Mouse (Mus musculus) induced T-regulatory cell, adult 2 months (primary cell): Measurements from ENCODE around the gene Cacybp.

Experiments used
- DNase-seq: peaks from one replicate; pipeline ENCODE4 v3.0.0-alpha.2; 2012; ENCODE audit warnings: low read depth

The Cacybp gene

GRCm38 (mm10) chr1:160212703-160213669 is at the start of gene Cacybp:
TSS of gene Cacybp (minus strand) at chr1:160212875.
- peak; percentile 99 for DNase-seq

DNA sequence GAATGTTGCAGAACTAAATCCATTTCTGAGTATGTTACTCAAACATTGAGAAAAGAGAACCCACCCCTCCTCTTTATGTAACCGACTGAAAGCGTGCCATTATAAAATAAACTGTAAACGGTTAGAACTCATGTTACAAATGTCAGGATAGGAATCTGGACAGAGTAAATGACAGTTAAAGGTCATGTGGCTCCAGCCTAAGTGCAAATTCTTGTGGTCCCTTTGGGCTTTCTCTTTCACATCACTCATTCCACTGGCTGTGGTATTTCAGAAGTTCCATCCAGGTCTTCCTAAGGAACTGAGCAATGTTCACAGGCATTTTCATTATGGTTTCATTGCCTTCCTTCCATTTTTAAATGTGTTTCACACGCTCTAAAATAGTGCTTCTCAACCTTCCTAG is 49.7 kb upstream of the Cacybp start:
- no peak for DNase-seq

GRCm38 (mm10) chr1:160261849-160262248 is 49.2 kb upstream of the Cacybp start:
- no peak for DNase-seq

DNA sequence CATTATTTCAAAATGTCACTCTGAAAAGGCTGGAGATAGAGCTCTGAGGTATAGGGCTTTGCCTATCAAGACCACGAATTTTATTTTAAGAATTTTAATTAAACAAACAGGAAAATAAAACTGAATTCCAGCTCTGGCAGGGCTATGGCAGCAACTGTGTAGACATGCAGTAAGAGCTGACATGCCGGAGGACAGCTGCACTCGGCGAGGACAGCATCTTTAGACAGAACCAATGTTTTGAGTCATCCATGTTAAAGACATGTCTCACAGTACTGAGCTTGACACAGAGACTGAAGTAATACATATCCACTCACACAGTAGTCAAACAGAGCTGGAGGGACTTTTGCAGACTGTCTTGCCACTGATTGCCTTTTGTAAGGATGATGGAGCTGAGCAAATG is 47.9 kb upstream of the Cacybp start:
- DNase-seq = no peak

- DNase-seq = no peak
These were observed 47.2 kb upstream of the Cacybp start for GRCm38 (mm10) chr1:160259884-160260283.

- peak; percentile 44 for DNase-seq
These were observed 40.4 kb upstream of the Cacybp start for GRCm38 (mm10) chr1:160253108-160253507.

GRCm38 (mm10) chr1:160251388-160252007 is 38.8 kb upstream of the Cacybp start:
- peak; percentile 33 for DNase-seq

DNA sequence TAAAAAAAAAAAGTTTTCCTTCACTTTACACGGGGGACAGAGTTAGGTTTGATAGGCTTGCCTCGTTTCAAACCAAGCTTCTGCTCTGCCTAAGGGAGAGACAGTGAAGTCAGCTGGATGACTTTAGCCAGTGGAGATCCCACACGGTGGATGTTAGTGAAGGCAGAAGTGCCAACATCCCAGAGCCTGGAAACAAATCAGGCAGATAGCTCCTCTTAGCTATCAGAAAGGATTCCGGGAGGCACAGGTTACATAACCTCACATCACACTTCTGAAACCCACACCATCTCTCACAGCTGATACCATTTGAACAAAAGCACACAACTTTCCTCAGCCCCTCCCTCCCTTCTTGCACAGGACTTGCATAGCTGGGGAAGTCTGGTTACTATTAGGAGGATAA is 38.1 kb upstream of the Cacybp start:
- no peak for DNase-seq

DNA sequence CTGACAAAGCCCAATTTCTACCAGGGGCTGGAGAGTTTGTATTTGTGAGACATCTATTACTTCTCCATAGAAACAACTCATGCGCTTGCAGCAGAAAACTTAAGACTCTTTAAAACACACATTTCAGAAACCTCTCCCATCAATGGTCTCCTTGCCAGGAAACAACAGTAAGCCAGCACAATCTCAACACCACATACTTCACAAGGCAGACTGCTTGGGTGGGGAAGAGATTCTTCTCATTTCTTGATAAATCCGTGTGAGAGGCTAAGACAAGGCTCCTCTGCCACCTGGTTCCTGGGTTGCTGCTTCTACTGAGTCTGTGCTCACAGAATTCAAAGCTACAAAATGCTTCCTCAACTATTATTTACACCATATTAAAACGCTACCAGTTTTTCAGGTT is 37.1 kb upstream of the Cacybp start:
- DNase-seq = no peak

GRCm38 (mm10) chr1:160247473-160247872 is 34.8 kb upstream of the Cacybp start:
- DNase-seq = peak; percentile 69

GRCm38 (mm10) chr1:160246844-160247243 is 34.2 kb upstream of the Cacybp start:
- peak; percentile 56 for DNase-seq

GRCm38 (mm10) chr1:160245954-160246353 is 33.3 kb upstream of the Cacybp start:
- peak; percentile 58 for DNase-seq

GRCm38 (mm10) chr1:160244689-160245088 is 32.0 kb upstream of the Cacybp start:
- DNase-seq = peak; percentile 63

GRCm38 (mm10) chr1:160240091-160240490 is 27.4 kb upstream of the Cacybp start:
- no peak for DNase-seq

- no peak for DNase-seq
These were observed 26.3 kb upstream of the Cacybp start for GRCm38 (mm10) chr1:160238852-160239443.

GRCm38 (mm10) chr1:160237981-160238380 is 25.3 kb upstream of the Cacybp start:
- DNase-seq = no peak

DNA sequence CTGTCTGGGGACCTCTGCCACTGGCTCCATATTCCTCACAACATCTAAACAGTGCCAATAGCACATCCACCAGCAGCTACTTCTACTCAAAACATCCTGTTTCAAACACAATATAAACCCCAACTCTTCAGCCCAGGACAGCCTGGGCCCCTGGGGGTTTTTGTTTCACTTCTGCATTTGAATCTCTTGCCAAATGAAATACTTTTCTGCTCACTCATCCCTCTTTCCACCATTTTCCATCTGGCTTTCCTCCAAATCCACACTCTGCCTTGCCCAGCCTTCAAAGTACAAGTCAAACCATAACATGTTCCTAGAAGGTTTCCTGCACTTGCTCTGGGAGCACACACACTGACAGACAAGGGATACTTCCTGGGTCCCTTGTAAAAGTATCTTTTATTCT is 21.2 kb upstream of the Cacybp start:
- peak; percentile 27 for DNase-seq

DNA sequence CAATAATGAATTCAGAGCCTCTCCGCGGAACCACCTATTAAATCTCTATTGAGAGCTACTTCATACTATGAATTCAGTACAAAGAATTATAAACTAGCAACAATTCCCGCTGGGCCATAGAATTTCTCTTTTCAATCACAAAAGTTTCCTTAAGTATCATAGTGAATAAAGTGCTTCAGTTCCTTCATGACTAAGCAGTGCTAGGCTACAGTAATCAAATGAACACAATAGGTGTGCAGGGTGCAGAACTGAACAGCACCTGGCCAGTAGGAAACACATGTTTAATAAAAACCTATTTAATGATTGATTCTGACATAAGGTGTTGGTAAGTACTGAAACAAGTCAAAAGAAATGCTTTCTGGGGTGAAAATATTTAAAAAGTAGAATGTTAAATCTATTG is 19.4 kb upstream of the Cacybp start:
- DNase-seq = no peak

DNA sequence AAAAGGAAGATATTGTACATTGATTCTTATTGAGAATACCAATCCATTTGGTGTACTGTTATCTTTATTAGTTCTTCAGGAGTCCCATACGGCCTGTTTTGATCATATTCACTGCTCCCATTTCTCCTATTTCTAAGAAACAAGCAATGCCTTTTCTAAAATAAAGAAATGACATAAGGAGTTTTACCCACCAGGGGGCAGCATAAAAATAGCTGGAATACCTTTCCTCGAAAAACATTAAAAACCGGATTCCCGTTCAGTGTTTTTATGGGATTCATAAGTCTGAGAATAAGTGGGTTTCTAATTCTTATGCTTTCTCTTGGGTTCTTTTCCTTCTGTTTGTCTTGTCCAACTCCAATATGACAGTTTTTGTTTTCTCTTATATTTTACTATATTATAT is 18.3 kb upstream of the Cacybp start:
- DNase-seq = peak; percentile 67

GRCm38 (mm10) chr1:160227850-160228249 is 15.2 kb upstream of the Cacybp start:
- DNase-seq = no peak

GRCm38 (mm10) chr1:160227196-160227595 is 14.5 kb upstream of the Cacybp start:
- DNase-seq = no peak

GRCm38 (mm10) chr1:160224093-160224492 is 11.4 kb upstream of the Cacybp start:
- no peak for DNase-seq

- DNase-seq = no peak
These were observed 5.2 kb upstream of the Cacybp start for GRCm38 (mm10) chr1:160217898-160218297.
